Mouse (Mus musculus) liver, embryonic 14.5 days (tissue): Measurements from ENCODE around the gene Tnfrsf23.

Experiments
- CTCF ChIP-seq: IDR thresholded peaks from 2 replicates; pipeline ENCODE4 v1.5.1; 2016; ENCODE audit warnings: antibody characterized with exemption, low read depth, control low read depth
- EP300 ChIP-seq: IDR thresholded peaks from 2 replicates; pipeline ENCODE4 v1.6.1; 2016; ENCODE audit warnings: antibody characterized with exemption, low read depth

DNA sequence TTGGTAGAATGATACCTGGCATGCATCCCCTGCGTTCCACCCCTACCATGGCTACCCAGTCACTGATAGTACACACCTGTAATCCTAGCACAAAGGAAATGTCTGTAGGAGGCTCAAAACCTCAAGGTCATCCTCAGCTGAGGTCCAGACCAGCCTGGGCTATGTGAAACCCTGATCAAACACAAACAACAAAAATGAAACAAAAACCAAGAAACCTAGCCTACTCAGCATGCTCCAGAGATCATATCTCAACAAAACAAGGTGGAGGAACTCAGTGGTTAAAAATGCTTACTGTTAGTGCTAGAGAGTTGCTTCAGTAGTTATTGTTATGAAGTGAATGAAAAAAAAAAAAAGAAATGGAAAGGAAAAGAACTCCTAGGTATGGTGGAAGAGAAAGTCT, 57.1 kb downstream of the Tnfrsf23 start, which contains the start of gene Tnfrsf26:
- TF ChIP-seq CTCF = no peak
- no peak for TF ChIP-seq EP300
